Mouse (Mus musculus) kidney, adult 2 months (tissue): ENCODE results near the gene Fbrsl1. TPM values are rescaled to one million over a fixed set of nuclear protein-coding genes. Genes with fewer than 3 reads are reported as not detected.
A peak's percentile ranks its signal among the peaks of the same experiment; 100 is the strongest.

Experiments used
- DNase-seq: peaks from one replicate; pipeline ENCODE4 v3.0.0; 2021
- H3K27ac ChIP-seq: fragments of 200-500 bp; 2 replicates; pipeline ENCODE4 v1.5.1; 2012; ENCODE audit warnings: low read depth, low read length, control low read depth, inconsistent platforms; ENCODE audit not compliant: insufficient read depth
- H3K27me3 ChIP-seq: fragments of 200-500 bp; replicated peaks from 2 replicates; pipeline ENCODE4 v1.6.1; 2012; ENCODE audit warnings: mild to moderate bottlenecking, moderate library complexity, low read length, inconsistent platforms; ENCODE audit not compliant: control insufficient read depth, insufficient read depth
- H3K36me3 ChIP-seq: fragments of 200-500 bp; 2 replicates; pipeline ENCODE4 v1.6.1; 2012; ENCODE audit warnings: mild to moderate bottlenecking, moderate library complexity, low read length, inconsistent platforms; ENCODE audit not compliant: control insufficient read depth, insufficient read depth
- H3K4me1 ChIP-seq: fragments of 200-500 bp; 2 replicates; pipeline ENCODE4 v1.6.1; 2011; ENCODE audit warnings: low read length; ENCODE audit not compliant: control insufficient read depth, insufficient read depth
- H3K4me3 ChIP-seq: fragments of 200-500 bp; 2 replicates; pipeline ENCODE4 v1.5.1; 2011; ENCODE audit warnings: mild to moderate bottlenecking, low read depth, low read length, control low read depth; ENCODE audit not compliant: insufficient read depth
- CTCF ChIP-seq: fragments of 200-500 bp; conservative IDR thresholded peaks from 2 replicates; pipeline ENCODE4 v1.5.1; 2011; ENCODE audit warnings: low read depth, mild to moderate bottlenecking, control low read depth, low read length, moderate library complexity, mixed read lengths; ENCODE audit not compliant: insufficient read depth, insufficient read length
- POLR2A ChIP-seq: fragments of 200-500 bp; IDR thresholded peaks from one replicate; pipeline ENCODE4 v1.6.1; 2011; ENCODE audit warnings: low read depth, low read length, control low read depth
- whole genome bisulfite sequencing: fragments of 180-500 bp; shearing (Covaris S2); methylation state at CpG from one replicate; pipeline ENCODE4 v1.1.7; 2018; 5-methylcytosine and 5-hydroxymethylcytosine counted together
- polyA plus RNA-seq: library from polyadenylated mRNA; depleted of rRNA; stranded (reverse); fragments of >200 nt; gene quantifications from 2 replicates; pipeline ENCODE4 v1.2.3, GENCODE M21; 2012

Gene Fbrsl1
- polyA plus RNA-seq, 1 experiment, result 38.2 TPM

DNA sequence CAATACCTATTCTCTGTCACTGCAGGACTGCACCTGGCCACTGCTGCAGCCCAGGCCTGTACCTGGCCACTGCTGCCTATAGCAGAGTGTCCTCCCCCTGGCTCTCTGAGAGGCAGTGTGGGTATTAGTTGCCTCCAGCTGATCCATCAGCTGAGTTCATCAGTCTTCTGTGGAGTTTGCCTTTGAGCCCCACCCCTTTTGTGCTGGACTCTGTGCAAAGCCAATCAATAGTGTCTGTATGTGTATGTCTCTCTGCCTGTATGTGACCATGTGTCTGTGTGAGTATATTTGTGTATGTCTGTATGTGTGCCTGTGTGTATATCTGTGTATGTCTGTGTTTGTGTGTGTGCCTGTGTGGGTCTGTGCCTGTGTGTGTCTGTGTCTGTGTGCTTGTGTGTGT, 7.0 kb upstream of the Fbrsl1 start:
- Histone ChIP-seq H3K4me1 (no peaks in the 10 kb centered on the region), H3K27me3 (no peaks in the 10 kb centered on the region), H3K27ac (no peak overlapping the region), H3K4me3 (no peak overlapping the region), H3K36me3 (no peaks in the 10 kb centered on the region)
- DNase-seq, result no peak
- TF ChIP-seq CTCF (no peak), POLR2A (no peak)

DNA sequence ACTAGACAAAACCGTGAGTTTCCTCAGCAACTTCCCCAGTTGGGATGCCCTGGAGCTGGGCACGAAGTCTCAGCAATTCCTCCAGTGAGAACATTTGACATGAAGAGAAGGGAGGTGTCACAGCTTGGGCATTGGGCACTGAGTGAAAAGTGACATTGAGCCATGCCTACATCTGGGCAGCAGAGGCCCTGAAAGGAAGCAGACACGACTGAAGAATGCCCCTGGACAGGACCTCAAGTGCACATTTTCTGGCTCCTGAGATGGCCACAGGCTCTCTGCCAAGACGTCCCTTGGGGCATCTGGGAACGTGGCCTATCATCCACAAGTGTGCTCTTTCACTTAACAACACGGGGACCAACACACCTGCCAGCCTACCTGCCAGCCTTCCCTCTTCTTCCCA, 991 bp upstream of the Fbrsl1 start:
- Histone ChIP-seq H3K4me3 (no peak overlapping the region), H3K27ac (peak overlapping the region; percentile 57), H3K4me1 (peaks cover 12% of the 10 kb centered on the region; the same call in 1 of the 2 replicates), H3K27me3 (no peaks in the 10 kb centered on the region), H3K36me3 (no peaks in the 10 kb centered on the region)
- no peak for TF ChIP-seq CTCF
- TF ChIP-seq POLR2A, result no peak
- DNase-seq, result peak; percentile 35
- WGBS, result 28% methylated on average over 6 of the region's 6 CpGs

DNA sequence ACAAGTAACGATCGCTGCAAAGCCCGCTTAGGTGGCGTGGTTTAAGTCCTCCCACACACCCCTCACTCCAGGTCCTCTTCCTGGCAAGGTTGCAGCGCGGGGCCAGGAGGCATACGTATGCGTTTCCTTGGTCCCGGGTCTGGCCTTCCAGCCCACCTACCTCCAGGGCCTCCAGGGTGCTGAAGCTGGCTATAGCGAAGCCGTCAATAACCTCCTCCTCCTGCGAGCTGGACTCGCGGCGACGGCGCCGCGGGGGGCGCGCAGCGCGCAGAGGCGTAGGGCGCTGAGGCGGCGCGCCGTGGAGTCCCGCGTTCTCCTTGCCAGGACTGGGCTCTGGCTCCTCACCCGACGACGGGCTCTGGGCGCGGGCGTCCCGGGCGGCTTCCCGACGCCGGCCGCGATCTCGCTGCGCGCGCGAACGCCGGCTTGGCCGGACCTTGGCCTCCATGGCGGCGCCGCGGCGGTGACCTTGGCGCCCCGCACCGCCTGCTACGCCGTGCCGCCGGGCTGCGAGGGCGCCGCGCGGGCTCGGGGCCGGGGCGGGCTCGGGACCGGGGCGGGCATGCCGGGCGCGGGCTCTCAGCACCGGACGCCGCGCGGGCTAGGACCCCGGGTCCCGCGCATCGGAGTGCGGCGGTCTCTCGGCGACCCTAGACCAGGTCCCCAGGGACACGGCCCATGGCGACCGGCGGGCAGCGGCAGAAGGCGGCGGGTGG, 425 bp downstream of the Fbrsl1 start:
- Histone ChIP-seq H3K4me3 (peak overlapping the region; percentile 91), H3K36me3 (no peaks in the 10 kb centered on the region), H3K4me1 (peaks cover 15% of the 10 kb centered on the region; the same call in 1 of the 2 replicates), H3K27ac (peak overlapping the region; percentile 82), H3K27me3 (no peaks in the 10 kb centered on the region)
- TF ChIP-seq POLR2A, result no peak
- no peak for TF ChIP-seq CTCF
- WGBS, result 4% methylated on average over 98 of the region's 98 CpGs
- peak; percentile 37 for DNase-seq

DNA sequence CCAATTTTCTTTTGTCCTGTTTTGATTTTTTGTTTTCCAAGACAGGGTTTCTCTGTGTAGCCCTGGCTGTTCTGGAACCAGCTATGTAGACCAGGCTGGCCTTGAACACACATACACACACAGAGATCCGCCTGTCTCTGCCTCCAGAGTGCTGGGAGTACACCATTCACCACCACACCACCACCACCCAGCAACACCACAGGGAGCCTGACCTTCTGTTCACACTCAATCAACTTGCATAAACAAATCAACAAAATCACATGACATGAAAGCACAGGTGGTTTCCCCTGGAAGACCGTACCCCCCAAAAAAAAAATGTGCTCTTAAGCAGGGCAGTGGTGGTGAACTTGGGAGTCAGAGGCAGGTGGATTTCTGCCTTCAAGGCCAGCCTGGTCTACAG, 3.8 kb downstream of the Fbrsl1 start:
- DNase-seq, result no peak
- WGBS, result 74% methylated on average over 2 of the region's 2 CpGs
- Histone ChIP-seq H3K27me3 (no peaks in the 10 kb centered on the region), H3K27ac (no peak overlapping the region), H3K4me1 (peaks cover 33% of the 10 kb centered on the region), H3K4me3 (no peak overlapping the region), H3K36me3 (no peaks in the 10 kb centered on the region)
- no peak for TF ChIP-seq POLR2A
- no peak for TF ChIP-seq CTCF

DNA sequence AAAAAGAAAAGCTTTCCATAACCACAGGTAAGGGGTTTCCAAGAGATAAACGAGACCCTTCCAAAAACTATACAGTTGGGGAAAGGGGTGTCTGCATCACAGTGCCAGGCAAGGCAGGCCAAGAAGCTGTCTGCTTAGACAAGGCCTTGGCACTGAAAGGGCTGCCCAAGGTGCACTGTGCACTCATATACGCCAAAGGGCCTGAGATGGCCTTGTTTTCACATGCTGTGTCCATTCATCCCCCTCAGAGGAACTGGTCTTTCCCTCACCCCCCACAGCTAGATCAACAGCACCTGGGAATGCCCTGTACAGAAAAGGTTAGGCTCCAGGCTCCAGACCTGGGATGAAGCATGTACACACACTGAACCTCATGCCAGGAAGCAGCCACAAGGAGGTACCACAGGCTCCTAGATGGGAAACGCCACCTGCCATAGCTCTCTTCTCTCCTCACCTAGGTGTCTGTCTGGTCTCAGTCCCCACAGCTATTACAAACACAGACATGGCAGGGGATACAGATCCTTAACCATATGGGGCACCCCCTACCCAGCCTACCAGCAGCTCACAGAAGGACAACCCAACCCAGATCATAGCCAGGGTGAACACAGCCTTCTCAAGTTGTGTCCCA, 5.2 kb downstream of the Fbrsl1 start:
- no peak for DNase-seq
- H3K36me3 ChIP-seq, result no peaks in the 10 kb centered on the region
- no peaks in the 10 kb centered on the region for H3K27me3 ChIP-seq
- peaks cover 40% of the 10 kb centered on the region for H3K4me1 ChIP-seq
- WGBS, result 68% methylated on average over 3 of the region's 3 CpGs
- TF ChIP-seq CTCF, result no peak
- TF ChIP-seq POLR2A, result no peak
- H3K27ac ChIP-seq, result no peak overlapping the region
- no peak overlapping the region for H3K4me3 ChIP-seq

DNA sequence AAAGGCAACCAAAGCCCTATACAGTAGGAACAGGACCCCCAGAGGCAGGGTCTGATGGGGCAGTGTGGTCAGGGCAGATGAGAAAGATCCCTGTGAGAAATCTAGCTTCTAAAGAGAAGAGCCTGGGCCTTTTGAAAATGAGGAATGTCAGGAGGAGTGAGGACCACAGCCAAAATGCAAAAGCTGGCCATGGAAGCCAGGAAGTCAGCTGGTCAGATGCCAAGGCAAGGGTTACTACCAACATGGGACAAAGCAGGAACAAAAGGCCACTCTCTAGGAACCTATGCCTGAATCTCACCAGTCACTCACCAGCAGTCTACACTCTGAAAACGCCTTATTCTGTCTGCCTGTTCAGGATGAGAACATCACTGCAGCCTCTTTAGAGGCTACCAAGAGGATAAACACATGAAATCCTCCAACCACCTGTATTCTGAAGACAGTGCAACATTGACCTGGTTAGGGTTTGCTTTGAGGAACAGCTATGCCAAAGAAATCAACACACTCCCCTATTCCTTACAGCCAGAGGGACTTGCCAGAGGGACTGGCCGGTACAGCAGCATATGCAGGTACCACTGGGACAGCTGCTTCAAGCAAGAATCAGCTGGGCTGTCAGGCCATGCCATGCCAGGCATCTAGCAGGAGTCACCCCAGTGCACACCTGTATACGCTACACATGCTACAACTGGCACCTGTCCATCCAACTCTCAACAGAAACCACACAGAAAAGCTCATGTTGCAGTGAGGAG, 8.6 kb downstream of the Fbrsl1 start:
- no peak for TF ChIP-seq CTCF
- TF ChIP-seq POLR2A, result no peak
- H3K36me3 ChIP-seq, result no peaks in the 10 kb centered on the region
- no peak overlapping the region for H3K4me3 ChIP-seq
- no peaks in the 10 kb centered on the region for H3K27me3 ChIP-seq
- no peak overlapping the region for H3K27ac ChIP-seq
- 55% methylated on average over 3 of the region's 3 CpGs for WGBS
- H3K4me1 ChIP-seq, result peaks cover 28% of the 10 kb centered on the region
- DNase-seq, result peak; percentile 85

DNA sequence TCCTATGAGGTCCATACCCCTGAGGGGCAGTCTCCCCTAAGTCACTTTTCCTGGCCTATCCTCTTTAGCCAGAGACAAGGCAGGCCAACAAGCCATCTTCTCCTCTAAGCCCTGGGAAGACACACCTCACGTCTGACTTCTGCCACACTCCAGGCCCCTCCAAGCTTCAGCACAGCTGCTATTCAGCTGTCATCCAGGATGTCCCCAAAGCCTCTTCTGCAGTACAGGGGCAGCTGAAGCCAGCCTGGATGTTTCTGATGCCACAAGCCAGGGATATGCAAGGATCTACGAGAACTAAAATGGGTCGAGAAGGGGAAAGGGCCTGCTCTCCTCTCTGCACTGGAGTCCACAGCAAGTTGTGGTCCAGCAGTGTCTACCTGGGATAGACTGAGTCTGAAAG, 9.7 kb downstream of the Fbrsl1 start:
- Histone ChIP-seq H3K36me3 (no peaks in the 10 kb centered on the region), H3K27me3 (no peaks in the 10 kb centered on the region), H3K4me1 (peaks cover 28% of the 10 kb centered on the region), H3K27ac (no peak overlapping the region), H3K4me3 (no peak overlapping the region)
- no peak for DNase-seq
- TF ChIP-seq POLR2A (no peak), CTCF (no peak)
- WGBS, result 69% methylated on average over 3 of the region's 3 CpGs
